Mouse (Mus musculus) neural tube, embryonic 15.5 days (tissue): Measurements from ENCODE around the gene Pus10. TPM values are rescaled to one million over a fixed set of nuclear protein-coding genes. Genes with fewer than 3 reads are reported as not detected.

Experiments
- ATAC-seq: fragments of 200-750 bp; cut with Nextera tagmentation; 2 replicates; pipeline ENCODE4 v1.8.0; 2017; ENCODE audit warnings: mild to moderate bottlenecking, moderate TSS enrichment, moderate library complexity; ENCODE audit not compliant: low FRiP score
- H3K27ac ChIP-seq: fragments of 300-500 bp; sonication (generic); replicated peaks from 2 replicates; pipeline ENCODE4 v1.5.1; 2015; ENCODE audit warnings: mild to moderate bottlenecking, inconsistent platforms
- H3K27me3 ChIP-seq: fragments of 300-500 bp; sonication (generic); replicated peaks from 2 replicates; pipeline ENCODE4 v1.6.1; 2015; ENCODE audit warnings: inconsistent platforms
- H3K36me3 ChIP-seq: fragments of 300-500 bp; sonication (generic); 2 replicates; pipeline ENCODE4 v1.6.1; 2015; ENCODE audit warnings: inconsistent platforms
- H3K4me1 ChIP-seq: fragments of 300-500 bp; sonication (generic); 2 replicates; pipeline ENCODE4 v1.6.1; 2015; ENCODE audit warnings: inconsistent platforms
- H3K4me2 ChIP-seq: fragments of 300-500 bp; sonication (generic); 2 replicates; pipeline ENCODE4 v1.6.1; 2015; ENCODE audit warnings: inconsistent platforms, mild to moderate bottlenecking, moderate library complexity
- H3K4me3 ChIP-seq: fragments of 300-500 bp; sonication (generic); replicated peaks from 2 replicates; pipeline ENCODE4 v1.5.1; 2015; ENCODE audit warnings: mild to moderate bottlenecking, inconsistent platforms
- H3K9ac ChIP-seq: fragments of 300-500 bp; sonication (generic); replicated peaks from 2 replicates; pipeline ENCODE4 v1.6.1; 2015; ENCODE audit warnings: mild to moderate bottlenecking, inconsistent platforms
- H3K9me3 ChIP-seq: fragments of 300-500 bp; sonication (generic); replicated peaks from 2 replicates; pipeline ENCODE4 v1.6.1; 2016; ENCODE audit warnings: inconsistent platforms
- WGBS: fragments of 180-500 bp; shearing (Covaris S2); methylation state at CpG from one replicate; pipeline ENCODE4 v1.1.7; 2015; ENCODE audit warnings: mixed read lengths; 5-methylcytosine and 5-hydroxymethylcytosine counted together
- polyA plus RNA-seq: library from polyadenylated mRNA; unstranded; fragments of >200 nt; fragmentation: Nextera tagmentation; extraction: Ambion mirVana; gene quantifications from 2 replicates; pipeline ENCODE4 v1.2.1, GENCODE M21; 2015

The Pus10 gene
- polyA plus RNA-seq, 1 experiment from 2014 or later, result 11.3 TPM

- Histone ChIP-seq H3K4me3 (no peak overlapping the region), H3K9ac (no peak overlapping the region), H3K27me3 (no peaks in the 10 kb centered on the region), H3K27ac (no peak overlapping the region), H3K9me3 (no peaks in the 10 kb centered on the region), H3K36me3 (no peaks in the 10 kb centered on the region), H3K4me1 (no peaks in the 10 kb centered on the region), H3K4me2 (no peak overlapping the region)
- whole genome bisulfite sequencing, result 78% methylated on average over 2 of the region's 2 CpGs
- no peak for ATAC-seq
Measured at GRCm38 (mm10) chr11:23698526-23698925, 33.1 kb downstream of the Pus10 start.

DNA sequence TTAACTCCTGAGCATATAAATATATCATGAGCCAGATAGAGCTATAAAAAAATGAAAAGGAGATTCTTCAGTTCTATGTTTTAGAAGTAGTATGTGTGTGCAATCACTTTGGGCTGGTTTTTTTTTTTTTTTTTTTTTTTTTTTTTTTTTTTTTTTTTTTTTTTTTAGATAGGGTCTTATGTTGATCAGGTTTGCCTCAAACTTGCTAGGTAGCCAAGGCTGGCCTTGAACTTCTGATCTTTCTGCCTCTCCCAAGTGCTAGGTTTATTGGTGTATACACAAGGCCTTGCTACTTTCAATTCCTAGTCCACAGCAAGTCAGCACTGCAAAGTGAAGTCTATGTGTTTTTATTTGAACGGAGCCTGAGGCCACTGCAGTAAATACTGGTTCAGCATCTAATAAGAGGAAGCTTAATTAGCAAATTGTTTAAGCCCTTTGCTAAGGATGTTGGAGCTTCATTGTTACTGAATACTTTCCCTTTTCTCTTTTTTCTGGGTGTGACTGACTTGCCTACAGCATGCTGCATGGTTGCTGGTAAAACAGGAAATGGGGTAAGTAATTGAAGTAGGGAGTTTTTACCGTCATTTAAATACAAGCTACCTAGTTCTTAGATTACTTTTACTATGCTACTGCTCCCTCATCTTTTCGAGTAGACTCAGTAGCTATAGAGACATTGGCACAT is 34.1 kb downstream of the Pus10 start:
- 77% methylated on average over 3 of the region's 3 CpGs for WGBS
- Histone ChIP-seq H3K27ac (no peak overlapping the region), H3K36me3 (no peaks in the 10 kb centered on the region), H3K4me3 (no peak overlapping the region), H3K9ac (no peak overlapping the region), H3K4me2 (no peak overlapping the region), H3K9me3 (no peaks in the 10 kb centered on the region), H3K4me1 (no peaks in the 10 kb centered on the region), H3K27me3 (no peaks in the 10 kb centered on the region)
- no peak for ATAC-seq

DNA sequence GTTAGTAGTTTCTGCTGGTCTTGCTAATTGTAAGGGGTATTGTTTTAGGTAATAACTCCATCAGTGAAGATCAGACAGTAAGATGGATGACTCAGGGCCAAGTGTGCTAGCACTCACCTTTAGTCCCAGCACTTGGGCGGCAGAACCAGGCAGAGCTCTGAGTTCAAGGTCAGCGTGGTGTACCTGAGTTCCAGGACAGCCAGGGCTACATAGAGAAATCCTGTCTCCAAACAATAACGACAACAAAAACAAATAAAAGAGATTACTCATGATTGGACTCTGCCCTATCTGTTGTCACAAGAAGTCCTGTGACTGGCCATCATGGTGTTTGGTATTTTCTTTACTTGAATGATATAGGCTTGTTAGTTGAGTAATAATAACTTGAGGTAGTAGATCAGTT is 36.4 kb downstream of the Pus10 start:
- no peaks in the 10 kb centered on the region for H3K9me3 ChIP-seq
- H3K4me2 ChIP-seq, result no peak overlapping the region
- H3K4me1 ChIP-seq, result no peaks in the 10 kb centered on the region
- H3K27me3 ChIP-seq, result no peaks in the 10 kb centered on the region
- no peak for ATAC-seq
- WGBS, result 95% methylated on average over 3 of the region's 3 CpGs
- no peaks in the 10 kb centered on the region for H3K36me3 ChIP-seq
- no peak overlapping the region for H3K27ac ChIP-seq
- H3K9ac ChIP-seq, result no peak overlapping the region
- no peak overlapping the region for H3K4me3 ChIP-seq

GRCm38 (mm10) chr11:23704604-23705294 is 39.3 kb downstream of the Pus10 start:
- Histone ChIP-seq H3K4me1 (no peaks in the 10 kb centered on the region), H3K9ac (no peak overlapping the region), H3K27me3 (no peaks in the 10 kb centered on the region), H3K4me2 (no peak overlapping the region), H3K4me3 (no peak overlapping the region), H3K36me3 (peaks cover 13% of the 10 kb centered on the region), H3K9me3 (no peaks in the 10 kb centered on the region), H3K27ac (no peak overlapping the region)
- no peak for ATAC-seq
- 83% methylated on average over 7 of the region's 7 CpGs for WGBS

GRCm38 (mm10) chr11:23712299-23712698 is 46.8 kb downstream of the Pus10 start:
- Histone ChIP-seq H3K27me3 (no peaks in the 10 kb centered on the region), H3K4me1 (no peaks in the 10 kb centered on the region), H3K9ac (no peak overlapping the region), H3K4me3 (no peak overlapping the region), H3K4me2 (no peak overlapping the region), H3K9me3 (no peaks in the 10 kb centered on the region), H3K27ac (no peak overlapping the region), H3K36me3 (peaks cover 73% of the 10 kb centered on the region)
- WGBS, result 89% methylated on average over 3 of the region's 3 CpGs
- ATAC-seq, result peak; percentile 59; the same call in 1 of the 2 replicates

- 96% methylated on average over 2 of the region's 2 CpGs for WGBS
- ATAC-seq, result no peak
- Histone ChIP-seq H3K27ac (no peak overlapping the region), H3K9me3 (no peaks in the 10 kb centered on the region), H3K4me3 (no peak overlapping the region), H3K4me1 (no peaks in the 10 kb centered on the region), H3K36me3 (peaks cover 70% of the 10 kb centered on the region), H3K27me3 (no peaks in the 10 kb centered on the region), H3K9ac (no peak overlapping the region), H3K4me2 (no peak overlapping the region)
Measured at GRCm38 (mm10) chr11:23718856-23719255, 53.4 kb downstream of the Pus10 start.

DNA sequence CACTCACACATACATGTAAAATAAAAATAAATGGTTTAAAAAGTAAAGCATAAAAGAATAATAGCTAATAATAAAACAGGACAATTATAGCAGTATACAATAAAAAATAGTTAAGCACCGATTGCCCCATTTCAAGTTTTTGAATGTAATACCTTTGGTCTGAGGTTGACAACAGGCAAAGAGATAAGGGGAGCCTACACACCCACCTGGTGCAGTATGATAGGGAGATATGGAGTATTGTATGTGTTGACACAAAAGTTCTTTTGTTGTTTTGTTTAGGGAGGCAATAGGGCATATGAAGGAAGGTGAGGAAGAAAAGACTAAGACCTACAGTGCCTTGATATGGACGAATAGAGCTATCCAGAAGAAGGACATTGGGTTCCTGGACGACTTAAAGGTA is 54.4 kb downstream of the Pus10 start:
- H3K9ac ChIP-seq, result no peak overlapping the region
- no peak overlapping the region for H3K27ac ChIP-seq
- 85% methylated on average over 3 of the region's 3 CpGs for WGBS
- peaks cover 64% of the 10 kb centered on the region for H3K36me3 ChIP-seq
- H3K4me2 ChIP-seq, result no peak overlapping the region
- no peak overlapping the region for H3K4me3 ChIP-seq
- no peaks in the 10 kb centered on the region for H3K9me3 ChIP-seq
- H3K4me1 ChIP-seq, result no peaks in the 10 kb centered on the region
- no peaks in the 10 kb centered on the region for H3K27me3 ChIP-seq
- no peak for ATAC-seq

DNA sequence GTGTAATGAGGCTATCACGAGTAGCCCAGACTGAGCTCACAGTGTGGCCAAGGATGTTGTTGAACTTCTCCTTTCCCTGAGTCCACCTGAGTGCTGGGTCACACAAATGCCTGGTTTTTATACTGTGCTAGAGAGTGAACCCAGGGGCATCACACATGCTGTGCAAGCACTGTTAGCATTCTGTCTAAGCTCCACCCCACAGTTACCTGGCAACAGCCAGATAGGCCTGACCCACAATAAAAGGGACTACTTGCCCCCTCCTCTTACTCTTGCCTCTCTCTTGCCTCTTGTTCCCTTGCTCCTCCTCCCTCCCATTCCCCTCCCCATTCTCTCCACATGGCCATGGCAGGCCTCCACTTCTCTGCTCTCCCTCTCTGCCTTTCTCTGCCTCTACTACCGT is 56.9 kb downstream of the Pus10 start:
- Histone ChIP-seq H3K9me3 (no peaks in the 10 kb centered on the region), H3K27ac (no peak overlapping the region), H3K4me1 (no peaks in the 10 kb centered on the region), H3K27me3 (no peaks in the 10 kb centered on the region), H3K9ac (no peak overlapping the region), H3K4me3 (no peak overlapping the region), H3K36me3 (peaks cover 61% of the 10 kb centered on the region), H3K4me2 (no peak overlapping the region)
- 15% methylated on average over 2 of the region's 2 CpGs for WGBS
- ATAC-seq, result no peak

DNA sequence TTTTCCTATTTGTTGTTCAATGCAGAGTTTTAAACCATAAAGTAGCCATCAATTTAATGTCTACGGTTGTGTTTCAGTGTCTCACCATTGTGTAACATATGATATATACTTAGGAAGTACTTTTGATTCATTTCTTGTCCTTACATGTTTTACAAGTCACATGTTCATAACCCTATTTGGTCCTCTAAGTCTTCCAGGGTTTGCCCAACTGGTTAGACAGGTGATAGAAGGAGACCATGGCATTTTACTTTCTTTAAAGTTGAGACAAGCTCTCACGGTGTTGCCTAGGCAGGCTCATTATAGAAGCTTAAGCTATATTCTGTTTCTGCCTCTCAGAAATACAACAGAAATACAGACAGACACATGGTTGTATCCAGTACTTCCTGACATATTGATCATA is 60.4 kb downstream of the Pus10 start:
- 92% methylated on average over 2 of the region's 2 CpGs for WGBS
- Histone ChIP-seq H3K4me1 (no peaks in the 10 kb centered on the region), H3K4me2 (no peak overlapping the region), H3K27ac (no peak overlapping the region), H3K9me3 (no peaks in the 10 kb centered on the region), H3K27me3 (no peaks in the 10 kb centered on the region), H3K36me3 (peaks cover 60% of the 10 kb centered on the region), H3K4me3 (no peak overlapping the region), H3K9ac (no peak overlapping the region)
- no peak for ATAC-seq

- Histone ChIP-seq H3K4me2 (no peak overlapping the region), H3K27ac (no peak overlapping the region), H3K4me1 (no peaks in the 10 kb centered on the region), H3K9ac (no peak overlapping the region), H3K36me3 (peaks cover 65% of the 10 kb centered on the region), H3K9me3 (no peaks in the 10 kb centered on the region), H3K27me3 (no peaks in the 10 kb centered on the region), H3K4me3 (no peak overlapping the region)
- 90% methylated on average over 2 of the region's 2 CpGs for WGBS
- ATAC-seq, result no peak
Measured at GRCm38 (mm10) chr11:23726441-23726840, 61.0 kb downstream of the Pus10 start.

DNA sequence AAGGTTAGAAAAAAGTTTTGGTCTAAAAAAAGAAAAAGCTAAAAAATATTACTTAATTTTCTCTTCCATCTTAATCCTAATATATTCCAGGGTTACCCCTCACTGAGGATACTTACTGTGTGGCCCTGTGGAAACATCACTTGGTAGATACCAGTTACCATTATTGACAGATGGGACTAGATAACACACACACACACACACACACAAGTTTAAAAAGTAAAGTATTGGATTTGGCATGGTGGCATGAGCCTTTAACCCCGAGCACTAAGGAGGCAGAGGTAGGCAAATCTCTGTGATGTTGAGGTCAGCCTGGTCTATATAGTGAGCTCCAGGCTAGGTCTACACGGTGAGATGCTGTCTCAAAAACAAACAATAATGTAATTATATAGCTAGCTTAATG is 62.7 kb downstream of the Pus10 start:
- H3K9ac ChIP-seq, result no peak overlapping the region
- H3K4me1 ChIP-seq, result no peaks in the 10 kb centered on the region
- no peaks in the 10 kb centered on the region for H3K9me3 ChIP-seq
- 94% methylated on average over 2 of the region's 2 CpGs for WGBS
- no peak overlapping the region for H3K4me3 ChIP-seq
- peaks cover 52% of the 10 kb centered on the region for H3K36me3 ChIP-seq
- H3K27me3 ChIP-seq, result no peaks in the 10 kb centered on the region
- no peak overlapping the region for H3K4me2 ChIP-seq
- no peak for ATAC-seq
- H3K27ac ChIP-seq, result no peak overlapping the region

- Histone ChIP-seq H3K27me3 (no peaks in the 10 kb centered on the region), H3K4me1 (no peaks in the 10 kb centered on the region), H3K9ac (no peak overlapping the region), H3K36me3 (peaks cover 46% of the 10 kb centered on the region), H3K9me3 (no peaks in the 10 kb centered on the region), H3K4me2 (no peak overlapping the region), H3K4me3 (no peak overlapping the region), H3K27ac (no peak overlapping the region)
- WGBS, result 92% methylated on average over 4 of the region's 4 CpGs
- no peak for ATAC-seq
Measured at GRCm38 (mm10) chr11:23730120-23730519, 64.6 kb downstream of the Pus10 start.
